Mouse (Mus musculus): Measurements from ENCODE around the gene Nxnl1.

DNA sequence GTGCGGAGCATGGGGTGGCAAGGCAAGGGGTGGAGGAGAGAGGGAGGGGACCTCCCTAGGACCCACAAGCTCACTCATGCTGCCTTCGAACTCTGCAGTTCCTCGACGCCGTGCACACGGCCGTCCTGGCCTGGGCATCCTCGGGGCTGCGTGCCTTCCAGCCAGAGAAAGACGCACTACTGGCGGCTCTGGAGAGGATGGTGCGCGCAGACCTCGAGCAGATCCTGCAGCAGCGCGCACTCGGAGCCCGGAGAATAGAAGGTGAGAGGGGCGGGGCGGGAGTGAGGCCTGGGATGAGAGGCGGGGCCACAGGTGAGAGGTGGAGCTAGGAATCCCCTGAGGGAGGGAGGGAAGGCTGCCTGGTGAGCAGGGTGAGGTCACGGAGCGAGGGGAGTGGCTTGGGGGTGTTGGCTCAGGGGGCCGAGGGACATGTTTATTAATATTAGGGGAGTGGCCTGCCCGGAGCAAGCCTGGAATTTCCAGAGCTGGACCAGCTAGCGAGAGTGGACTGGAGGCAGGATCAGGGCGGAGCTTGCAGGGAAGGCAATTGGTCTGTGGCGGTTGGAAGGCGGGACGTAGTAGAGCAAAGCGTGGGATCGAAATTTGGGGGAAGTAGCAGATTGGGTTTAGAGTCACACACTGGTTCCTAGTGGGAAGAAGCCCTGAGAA lies 36.4 kb upstream of the Nxnl1 start:
- TF ChIP-seq CTCF (IDR thresholded peaks at IDR 0.05; ENCODE audit: extremely low read depth, insufficient read depth, insufficient read length, insufficient replicate concordance), result no peak
- no peak for TF ChIP-seq POLR2A (IDR thresholded peaks at IDR 0.05; ENCODE audit: low read depth, low read length)
